Comparison of ENCODE assay signal across 20 mouse cellular contexts in the genomic region with DNA sequence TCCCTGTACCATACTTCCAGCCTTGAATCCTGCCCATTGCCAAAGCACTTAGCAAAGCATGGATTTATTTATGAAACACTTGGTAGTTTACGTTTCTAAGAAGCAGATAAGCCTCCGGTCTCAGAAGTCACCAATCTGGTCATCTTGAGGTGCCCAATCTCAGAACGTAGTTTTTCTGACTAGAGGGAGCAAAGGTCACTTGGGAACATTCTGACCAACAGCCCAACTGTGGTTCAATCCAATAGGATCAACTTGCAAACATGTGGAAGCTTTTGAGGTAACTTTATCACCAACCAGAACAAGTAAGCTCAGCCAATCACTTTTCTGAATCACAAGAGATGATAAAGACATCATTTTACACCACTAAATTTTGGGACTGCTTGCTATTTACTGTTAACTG.
"Had no signal": no experiment of that assay in that cellular context is flagged by ENCODE, and none has a peak within 500 bp of the region (broad histone marks: within the 10 kb centered on the region; RNA-seq: fewer than 3 reads in every experiment).

No protein-coding gene starts in this region.

- H3K27ac ChIP-seq: lung, embryonic 15.5 days; macrophage; midbrain, embryonic 13.5 days; midbrain, embryonic 15.5 days; neural tube, embryonic 13.5 days; neural tube, embryonic 15.5 days had no signal

- H3K4me3 ChIP-seq: lung, embryonic 15.5 days; megakaryocyte, embryonic 14.5 days; midbrain, embryonic 13.5 days; midbrain, embryonic 15.5 days; myocyte; neural tube, embryonic 13.5 days; neural tube, embryonic 15.5 days had no signal

- H3K27me3 ChIP-seq: lung, embryonic 15.5 days; megakaryocyte, embryonic 14.5 days; midbrain, embryonic 13.5 days; midbrain, embryonic 15.5 days; neural tube, embryonic 15.5 days had no signal

- DNase-seq: liver, postnatal 0 days; lung, adult 2 months; lung, postnatal 14 days; lung, postnatal 36 days; retina, postnatal 1 day; right cerebral cortex, adult 18-20 months; right cerebral cortex, postnatal 25 days; right cerebral cortex, postnatal 4 days; spleen, adult 18-20 months; thymus, adult 18-20 months; thymus, postnatal 14 days; thymus, postnatal 36 days had no signal

- H3K36me3 ChIP-seq: lung, embryonic 15.5 days; midbrain, embryonic 13.5 days; midbrain, embryonic 15.5 days; neural tube, embryonic 13.5 days; neural tube, embryonic 15.5 days had no signal
